Mouse (Mus musculus): ENCODE measurements around the gene Il11.

Il11 gene

DNA sequence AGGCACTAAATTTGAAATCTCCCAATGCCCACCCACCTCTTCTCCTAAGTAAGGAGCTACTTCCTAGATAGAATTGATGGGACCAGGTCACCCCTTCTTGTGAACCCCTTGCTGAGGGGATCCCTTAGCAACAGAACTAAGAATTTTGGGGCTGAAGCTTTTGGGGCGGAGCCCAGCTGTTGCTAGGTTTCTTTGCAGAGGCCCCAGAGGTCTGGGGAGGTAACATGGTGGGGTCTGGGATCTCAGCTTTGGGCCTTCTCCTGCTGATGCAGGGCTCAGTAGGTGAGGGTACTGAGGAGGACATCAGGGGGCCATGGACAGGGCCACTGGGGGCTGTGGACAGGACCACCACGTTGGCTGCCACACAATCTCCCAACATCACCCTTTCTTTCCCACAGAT is at the start of gene Il11, which contains the start of gene Tmem190:
Il11 (minus strand) TSS at position 101 of the 400 bp plus-strand sequence.
Tmem190 (plus strand) TSS at position 179 of the 400 bp plus-strand sequence.
- POLR2A ChIA-PET, result interaction anchor here (0.5 to 9.8 kb wide), 17 partner anchors 10 to 251 kb away, joined by 3 to 132 read pairs (median 6); partner anchors contain the start of genes Rpl28 (in 4 of the 4), Cox6b2 (in 2 of the 4) and Ube2s (in 2 of the 4)
- CTCF ChIA-PET, result interaction anchor here in 3 of 4 experiments (0.6 to 1.4 kb wide), 3 partner anchors 24 to 255 kb away, joined by 3 to 4 read pairs (median 3); no protein-coding TSS in a partner anchor

DNA sequence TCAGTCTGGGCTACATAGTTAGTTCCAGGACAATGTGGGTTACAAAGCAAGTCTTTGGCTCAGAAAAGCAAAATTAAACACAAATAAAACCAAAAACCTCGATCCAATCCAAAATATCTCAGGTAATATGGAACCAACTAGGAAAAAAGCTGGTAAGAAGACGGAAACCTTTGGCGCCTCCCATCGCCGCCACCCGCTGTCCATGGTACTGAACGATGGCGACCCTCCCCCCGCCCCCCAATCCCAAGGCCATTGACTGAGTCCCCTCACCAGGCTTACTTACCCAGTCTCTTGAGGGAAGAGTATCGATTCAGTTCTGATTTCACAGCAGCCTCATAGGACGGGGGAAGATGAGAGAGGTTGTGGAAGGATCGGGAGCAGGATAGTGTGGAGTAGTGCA is 47.8 kb upstream of the Il11 start:
- ChIA-PET POLR2A (interaction anchor here (0.6 to 22.0 kb wide), 34 partner anchors 8 to 1487 kb away, joined by 3 to 646 read pairs (median 4); partner anchors contain the start of genes Ube2s (in 4 of the 4), Rpl28 (in 2 of the 4), Shisa7 (in 2 of the 4) and Cox6b2 (in 1 of the 4)), CTCF (interaction anchor here in 2 of 4 experiments (0.5 to 0.6 kb wide), 2 partner anchors 104 kb away, joined by 3 read pairs; no protein-coding TSS in a partner anchor)

DNA sequence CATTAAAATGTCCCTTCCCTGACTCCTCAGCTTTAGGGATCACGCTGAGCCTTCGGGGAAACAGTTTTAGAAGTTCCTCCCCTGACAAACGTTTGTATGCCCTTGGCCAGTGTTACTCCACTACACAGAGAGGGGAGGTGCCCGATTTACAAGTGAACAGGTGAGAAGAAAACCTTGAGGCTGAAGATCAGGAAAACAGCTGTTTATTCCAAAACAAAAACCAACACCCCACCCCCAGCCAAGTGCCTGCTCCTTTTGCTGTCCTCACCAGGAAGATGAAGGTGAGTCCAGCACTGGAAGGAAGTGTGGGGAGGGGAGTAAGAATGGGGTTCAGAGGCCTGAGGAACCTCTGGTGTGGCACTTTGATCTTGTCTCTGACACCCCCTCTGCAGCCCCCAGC is 42.7 kb upstream of the Il11 start:
- POLR2A ChIA-PET, result interaction anchor here (0.6 to 22.0 kb wide), 42 partner anchors 8 to 249 kb away, joined by 3 to 646 read pairs (median 5); partner anchors contain the start of genes Ube2s (in 4 of the 4), Isoc2a (in 3 of the 4), Rpl28 (in 3 of the 4) and Shisa7 (in 3 of the 4)
- CTCF ChIA-PET, result interaction anchor here in 2 of 4 experiments (1.6 to 2.0 kb wide), 2 partner anchors 11 to 75 kb away, joined by 5 to 6 read pairs; no protein-coding TSS in a partner anchor

DNA sequence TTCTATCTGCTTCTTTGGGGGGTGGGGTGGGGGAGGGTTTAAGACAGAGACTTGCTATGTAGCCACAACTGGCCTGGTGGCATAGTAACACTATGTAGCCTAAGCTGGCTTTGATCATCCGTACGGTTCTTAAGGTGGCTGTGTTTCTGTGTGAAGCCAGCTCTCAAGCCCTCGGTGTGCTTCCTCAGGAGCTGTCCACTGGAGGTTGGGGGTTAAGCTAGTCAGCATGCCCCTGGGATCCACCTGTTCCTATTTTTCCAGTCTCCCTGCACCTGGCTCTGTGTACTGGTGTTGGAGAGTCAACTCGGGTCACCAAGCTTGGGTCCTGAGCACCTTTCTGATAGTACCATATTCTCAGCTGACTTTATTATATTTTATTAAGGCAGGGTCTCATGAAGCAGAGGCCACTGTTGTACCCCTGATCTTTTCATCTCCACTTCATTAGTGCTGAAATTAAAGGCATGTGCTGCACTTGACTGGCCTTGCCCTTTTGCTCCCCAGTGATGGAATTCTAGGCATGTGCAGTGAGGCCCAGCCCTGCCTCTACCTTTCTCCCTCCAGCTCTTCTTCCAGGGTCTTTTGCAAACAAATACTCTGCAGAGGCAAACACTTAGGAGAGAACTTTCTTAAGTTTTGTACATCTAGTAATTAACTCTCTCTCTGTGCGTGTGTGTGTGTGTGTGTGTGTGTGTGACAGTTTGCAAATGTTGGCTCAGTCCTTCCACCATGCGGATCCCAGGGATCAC is 39.7 kb upstream of the Il11 start:
- CTCF ChIA-PET, result interaction anchor here (0.6 to 2.3 kb wide), 12 partner anchors 10 to 80 kb away, joined by 3 to 10 read pairs (median 3); partner anchors contain the start of genes Rpl28 (in 1 of the 4) and Ube2s (in 1 of the 4)
- POLR2A ChIA-PET, result interaction anchor here (0.5 to 22.0 kb wide), 97 partner anchors 8 to 1621 kb away, joined by 3 to 646 read pairs (median 5); partner anchors contain the start of genes Ube2s (in 4 of the 4), Cox6b2 (in 3 of the 4), Fiz1 (in 3 of the 4) and Kmt5c (in 3 of the 4)

- ChIA-PET POLR2A (interaction anchor here (0.5 to 22.0 kb wide), 62 partner anchors 9 to 1351 kb away, joined by 3 to 646 read pairs (median 7); partner anchors contain the start of genes Ube2s (in 4 of the 4), Cox6b2 (in 3 of the 4), Rpl28 (in 3 of the 4) and Ccdc106 (in 2 of the 4)), CTCF (interaction anchor here in 3 of 4 experiments (1.1 to 2.3 kb wide), 4 partner anchors 9 to 15 kb away, joined by 3 to 10 read pairs (median 6); partner anchors contain the start of gene Ube2s (in 1 of the 3))
Observed at GRCm38 (mm10) chr7:4821690-4822089, 39.0 kb upstream of the Il11 start.

DNA sequence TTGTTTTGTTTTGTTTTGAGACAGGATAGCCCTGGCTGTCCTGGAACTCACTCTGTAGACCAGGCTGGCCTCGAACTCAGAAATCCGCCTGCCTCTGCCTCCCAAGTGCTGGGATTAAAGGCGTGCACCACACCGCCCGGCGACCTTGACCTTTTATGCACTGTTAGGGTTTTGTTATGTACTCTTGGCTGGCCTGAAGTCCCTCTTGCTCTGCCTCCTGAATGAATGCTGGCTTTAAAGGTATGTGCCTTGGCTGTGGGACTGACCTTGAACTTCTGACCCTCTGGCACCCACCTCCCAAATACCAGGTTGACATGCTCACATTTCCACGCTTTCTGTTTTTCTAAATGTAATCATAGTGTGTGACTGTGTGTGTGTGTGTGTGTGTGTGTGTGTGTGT is 38.3 kb upstream of the Il11 start:
- CTCF ChIA-PET, result interaction anchor here in 1 of 4 experiments (0.9 kb wide), 1 partner anchor 136 kb away, joined by 4 read pairs; the partner anchor contains the start of gene Hspbp1
- POLR2A ChIA-PET, result interaction anchor here in 3 of 4 experiments (0.6 to 23.6 kb wide), 36 partner anchors 8 to 209 kb away, joined by 3 to 989 read pairs (median 4); partner anchors contain the start of genes Isoc2a (in 3 of the 3), Ube2s (in 3 of the 3), Rpl28 (in 2 of the 3) and Shisa7 (in 2 of the 3)

DNA sequence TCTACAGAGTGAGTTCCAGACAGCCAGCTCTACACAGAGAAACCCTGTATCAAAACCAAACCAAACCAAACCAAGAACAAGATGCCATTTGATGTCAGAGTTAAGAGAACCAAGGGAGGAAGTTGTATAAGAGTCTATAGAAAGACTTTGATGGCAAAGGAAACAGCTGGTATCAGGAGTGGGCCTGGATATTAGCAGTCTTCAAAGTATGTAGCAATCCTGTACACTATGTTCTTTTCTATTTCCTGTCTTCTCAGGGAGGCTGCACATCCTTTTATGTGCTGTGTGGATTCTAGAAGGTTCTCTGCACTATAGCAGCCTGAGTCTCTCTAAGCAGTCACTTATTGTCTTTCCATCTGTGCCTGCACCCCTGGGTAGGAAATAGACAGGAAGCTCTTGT is 33.9 kb upstream of the Il11 start:
- CTCF ChIA-PET, result interaction anchor here in 1 of 4 experiments (1.5 kb wide), 1 partner anchor 124 kb away, joined by 3 read pairs; no protein-coding TSS in a partner anchor
- POLR2A ChIA-PET, result interaction anchor here in 3 of 4 experiments (0.6 to 23.6 kb wide), 19 partner anchors 8 to 1576 kb away, joined by 3 to 989 read pairs (median 5); partner anchors contain the start of genes Rpl28 (in 2 of the 3), Fiz1 (in 1 of the 3), Gm44973 (in 1 of the 3) and Kmt5c (in 1 of the 3)

DNA sequence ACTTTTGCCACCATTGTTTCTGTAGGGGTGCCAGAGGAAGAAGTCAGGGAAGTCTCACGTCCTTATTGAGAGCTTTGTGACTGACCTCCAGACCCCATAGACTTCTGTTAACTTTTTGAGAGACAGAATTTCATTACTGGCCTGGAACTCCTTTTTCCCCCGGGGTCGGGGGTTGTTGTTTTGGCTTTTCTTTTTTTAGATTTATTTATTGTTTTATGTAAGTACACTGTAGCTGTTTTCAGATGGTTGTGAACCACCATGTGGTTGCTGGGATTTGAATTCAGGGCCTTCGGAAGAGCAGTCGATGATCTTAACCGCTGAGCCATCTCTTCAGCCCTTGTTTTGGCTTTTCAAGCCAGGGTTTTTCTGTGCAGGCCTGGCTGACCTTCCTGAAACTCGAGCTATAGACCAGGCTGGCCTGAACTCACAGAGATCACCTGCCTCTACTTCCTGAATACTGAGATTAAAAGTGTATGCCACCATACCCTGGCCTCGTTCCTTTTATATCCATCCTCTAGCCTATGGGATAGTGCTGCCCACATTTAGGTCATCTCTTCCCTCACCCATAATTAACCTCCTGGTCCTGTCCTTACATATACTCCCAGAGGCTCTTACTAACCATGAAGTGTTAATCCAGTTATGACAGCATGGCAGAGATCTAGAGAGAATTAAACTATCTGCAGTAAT is 30.6 kb upstream of the Il11 start:
- CTCF ChIA-PET, result interaction anchor here in 2 of 4 experiments (0.6 to 1.8 kb wide), 13 partner anchors 9 to 305 kb away, joined by 3 to 10 read pairs (median 5); partner anchors contain the start of genes Cox6b2 (in 1 of the 2), Rpl28 (in 1 of the 2) and Sbk2 (in 1 of the 2)
- POLR2A ChIA-PET, result interaction anchor here (0.6 to 23.6 kb wide), 318 partner anchors 7 to 1916 kb away, joined by 3 to 989 read pairs (median 6); partner anchors contain the start of genes Rpl28 (in 4 of the 4), Cox6b2 (in 3 of the 4), Dnaaf3 (in 3 of the 4) and Fiz1 (in 3 of the 4)

- ChIA-PET POLR2A (interaction anchor here (0.5 to 23.6 kb wide), 337 partner anchors 8 to 1964 kb away, joined by 3 to 989 read pairs (median 5); partner anchors contain the start of genes Rpl28 (in 4 of the 4), Cox6b2 (in 3 of the 4), Dnaaf3 (in 3 of the 4) and Fiz1 (in 3 of the 4)), CTCF (interaction anchor here in 2 of 4 experiments (0.5 to 1.8 kb wide), 14 partner anchors 10 to 1343 kb away, joined by 3 to 10 read pairs (median 4); partner anchors contain the start of genes Cox6b2 (in 1 of the 2), Rpl28 (in 1 of the 2), Sbk2 (in 1 of the 2) and Zfp787 (in 1 of the 2))
Observed at GRCm38 (mm10) chr7:4812303-4813104, 29.8 kb upstream of the Il11 start, which contains the start of gene Ube2s. TSS of gene Ube2s (minus strand) at chr7:4812590.

GRCm38 (mm10) chr7:4811842-4812302 is 29.2 kb upstream of the Il11 start:
- CTCF ChIA-PET, result interaction anchor here in 1 of 4 experiments (1.1 to 1.8 kb wide), 4 partner anchors 100 to 304 kb away, joined by 4 to 9 read pairs (median 7); no protein-coding TSS in a partner anchor
- POLR2A ChIA-PET, result interaction anchor here (0.6 to 25.1 kb wide), 202 partner anchors 2 to 1964 kb away, joined by 3 to 989 read pairs (median 8); partner anchors contain the start of genes Cox6b2 (in 3 of the 4), Hspbp1 (in 3 of the 4), Isoc2a (in 3 of the 4) and Kmt5c (in 3 of the 4)

DNA sequence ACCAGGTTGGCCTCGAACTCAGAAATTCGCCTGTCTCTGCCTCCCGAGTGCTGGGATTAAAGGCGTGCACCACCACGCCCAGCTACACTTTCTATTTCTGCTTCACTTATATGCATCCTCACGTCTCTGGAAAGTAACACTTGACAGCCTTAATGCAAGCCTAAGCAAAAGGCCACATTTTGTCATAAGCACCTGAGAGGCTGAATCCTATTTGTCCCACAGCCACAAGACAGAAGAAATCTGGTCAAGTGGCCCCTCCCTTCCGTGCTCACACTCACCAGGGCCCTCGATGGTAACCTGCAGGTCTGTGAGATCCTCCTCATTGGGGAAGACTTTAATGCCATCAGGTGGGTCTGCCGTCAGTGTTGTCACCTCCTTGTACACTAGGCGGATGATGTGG is 28.5 kb upstream of the Il11 start:
- ChIA-PET CTCF (interaction anchor here in 1 of 4 experiments (0.9 kb wide), 1 partner anchor 89 kb away, joined by 5 read pairs; no protein-coding TSS in a partner anchor), POLR2A (interaction anchor here (0.7 to 25.1 kb wide), 83 partner anchors 2 to 674 kb away, joined by 3 to 989 read pairs (median 19); partner anchors contain the start of genes Rpl28 (in 4 of the 4), Isoc2a (in 3 of the 4), Kmt5c (in 3 of the 4) and Shisa7 (in 3 of the 4))

DNA sequence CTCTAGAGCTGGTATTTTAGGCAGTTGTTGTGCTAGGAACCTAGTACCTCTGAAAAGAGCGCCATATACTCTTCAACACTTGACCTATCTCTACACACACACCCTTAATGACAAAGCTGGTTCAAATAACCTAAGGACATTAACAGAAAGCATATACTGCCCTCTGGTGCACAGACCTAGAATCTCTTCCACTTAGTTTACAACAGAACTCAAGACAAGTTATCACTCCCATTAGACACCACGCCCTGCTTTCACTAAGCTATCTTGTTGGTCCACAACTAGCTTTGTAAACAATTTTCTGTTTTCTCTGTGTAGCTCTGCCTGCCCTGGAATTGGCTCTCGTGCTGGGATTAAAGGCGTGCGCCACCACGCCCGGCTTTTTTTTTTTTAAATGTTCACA is 24.1 kb upstream of the Il11 start:
- ChIA-PET POLR2A (interaction anchor here (0.5 to 25.1 kb wide), 91 partner anchors 3 to 670 kb away, joined by 3 to 989 read pairs (median 4); partner anchors contain the start of genes Rpl28 (in 4 of the 4), Isoc2a (in 3 of the 4), Cox6b2 (in 2 of the 4) and Hspbp1 (in 2 of the 4)), CTCF (interaction anchor here (0.5 to 1.8 kb wide), 37 partner anchors 11 to 362 kb away, joined by 3 to 12 read pairs (median 3); partner anchors contain the start of genes Cox6b2 (in 1 of the 4), Hspbp1 (in 1 of the 4), Isoc2a (in 1 of the 4) and Kmt5c (in 1 of the 4))

- POLR2A ChIA-PET, result interaction anchor here (0.6 to 25.1 kb wide), 28 partner anchors 3 to 270 kb away, joined by 3 to 989 read pairs (median 4); partner anchors contain the start of genes Rpl28 (in 3 of the 4), Ube2s (in 3 of the 4), Cox6b2 (in 2 of the 4) and Tmem238 (in 2 of the 4)
Observed at GRCm38 (mm10) chr7:4802247-4802646, 19.6 kb upstream of the Il11 start.

GRCm38 (mm10) chr7:4795767-4796433 is 13.2 kb upstream of the Il11 start:
- CTCF ChIA-PET, result interaction anchor here (0.6 to 2.0 kb wide), 15 partner anchors 11 to 230 kb away, joined by 3 to 10 read pairs (median 3); partner anchors contain the start of gene Kmt5c (in 1 of the 4)

More at GRCm38 (mm10) chr7:4802247-4802646, 19.6 kb upstream of the Il11 start:
- CTCF ChIA-PET, result interaction anchor here in 1 of 4 experiments (0.6 kb wide), 1 partner anchor 287 kb away, joined by 4 read pairs; no protein-coding TSS in a partner anchor

More at GRCm38 (mm10) chr7:4795767-4796433, 13.2 kb upstream of the Il11 start:
- POLR2A ChIA-PET, result interaction anchor here (0.5 to 25.1 kb wide), 82 partner anchors 8 to 1151 kb away, joined by 3 to 989 read pairs (median 5); partner anchors contain the start of genes Ube2s (in 4 of the 4), Cox6b2 (in 3 of the 4), Hspbp1 (in 3 of the 4) and Il11 (in 2 of the 4)
